Mouse (Mus musculus): Measurements from ENCODE around the gene Sars2.

- TF ChIP-seq CTCF (IDR thresholded peaks at IDR 0.05; ENCODE audit: extremely low read depth, insufficient read length, insufficient replicate concordance, low read depth, low read length): no peak
- TF ChIP-seq POLR2A (IDR thresholded peaks at IDR 0.05; ENCODE audit: low read depth, low read length): no peak
Measured at GRCm38 (mm10) chr7:28774164-28774563, 32.4 kb downstream of the Sars2 start.

Data from small intestine, adult 2 months (tissue).